Mouse (Mus musculus): ENCODE data around the gene Hnmt.

- TF ChIP-seq CTCF (IDR thresholded peaks at IDR 0.05; ENCODE audit: low read depth) (no peak), EP300 (IDR thresholded peaks at IDR 0.05; ENCODE audit: low read depth) (no peak)
Measured at GRCm38 (mm10) chr2:24014957-24015356, 34.2 kb downstream of the Hnmt start.

Measured in liver, postnatal 0 days (tissue).